Mouse (Mus musculus): ENCODE data around the gene S100a1. TPM values are rescaled to one million over a fixed set of nuclear protein-coding genes. Genes with fewer than 3 reads are reported as not detected.

Gene S100a1
- total RNA-seq, 1 experiment, result 2.3 TPM

- Histone ChIP-seq H3K27ac (ENCODE audit: insufficient read depth, low read depth, low read length, poor library complexity, severe bottlenecking) (no peak overlapping the region), H3K4me1 (ENCODE audit: control insufficient read depth in 2 of 2, insufficient read depth in 2 of 2, low read length in 2 of 2, poor library complexity in 1 of 2) (no peaks in the 10 kb centered on the region; a peak in 1 of 4 replicates), H3K9me3 (ENCODE audit: control insufficient read depth, insufficient read depth, low read depth, low read length) (no peaks in the 10 kb centered on the region), H3K36me3 (ENCODE audit: control insufficient read depth, insufficient read depth, low read length, poor library complexity, severe bottlenecking) (no peaks in the 10 kb centered on the region; the same call in 1 of the 2 replicates), H3K9ac (ENCODE audit: insufficient read depth, low read depth, low read length, poor library complexity, severe bottlenecking) (peak overlapping the region; percentile 76), H3K4me3 (ENCODE audit: insufficient read depth in 1 of 2, low read depth in 1 of 2, low read length in 2 of 2, poor library complexity in 1 of 2, severe bottlenecking in 1 of 2) (peak overlapping the region; percentile 73 to 75)
- DNase-seq (ENCODE audit: low read depth, low spot score), result no peak
- TF ChIP-seq CHD2 (IDR thresholded peaks at IDR 0.05; ENCODE audit: low read depth, low read length) (no peak), HCFC1 (IDR thresholded peaks at IDR 0.05; ENCODE audit: borderline replicate concordance, insufficient read depth, low read length) (no peak), ZC3H11A (IDR thresholded peaks at IDR 0.05; ENCODE audit: borderline replicate concordance, low read depth, low read length) (no peak), MAFK (IDR thresholded peaks at IDR 0.05; ENCODE audit: insufficient read depth, low read depth, low read length) (no peak), ZNF384 (IDR thresholded peaks at IDR 0.05; ENCODE audit: low read depth, low read length) (no peak)
- in situ Hi-C loops (cut with MboI; ENCODE audit: low sequenced_read_pairs in 2 of 2, unreplicated experiment in 2 of 2), result loop anchor here in 1 of 2 experiments (5.0 kb wide), 1 partner anchor 47 kb away; no protein-coding TSS in a partner anchor
These were observed 49.6 kb downstream of the S100a1 start for GRCm38 (mm10) chr3:90464552-90465080.

GRCm38 (mm10) chr3:90462579-90462978, 51.6 kb downstream of the S100a1 start:
- Histone ChIP-seq H3K9me3 (ENCODE audit: control insufficient read depth, insufficient read depth, low read depth, low read length) (no peaks in the 10 kb centered on the region), H3K36me3 (ENCODE audit: control insufficient read depth, insufficient read depth, low read length, poor library complexity, severe bottlenecking) (no peaks in the 10 kb centered on the region; the same call in 1 of the 2 replicates), H3K4me3 (ENCODE audit: insufficient read depth in 1 of 2, low read depth in 1 of 2, low read length in 2 of 2, poor library complexity in 1 of 2, severe bottlenecking in 1 of 2) (no peak overlapping the region), H3K27ac (ENCODE audit: insufficient read depth, low read depth, low read length, poor library complexity, severe bottlenecking) (no peak overlapping the region), H3K9ac (ENCODE audit: insufficient read depth, low read depth, low read length, poor library complexity, severe bottlenecking) (no peak overlapping the region), H3K4me1 (ENCODE audit: control insufficient read depth in 2 of 2, insufficient read depth in 2 of 2, low read length in 2 of 2, poor library complexity in 1 of 2) (no peaks in the 10 kb centered on the region; a peak in 1 of 4 replicates)
- TF ChIP-seq HCFC1 (IDR thresholded peaks at IDR 0.05; ENCODE audit: borderline replicate concordance, insufficient read depth, low read length) (no peak), MAFK (IDR thresholded peaks at IDR 0.05; ENCODE audit: insufficient read depth, low read depth, low read length) (no peak), ZC3H11A (IDR thresholded peaks at IDR 0.05; ENCODE audit: borderline replicate concordance, low read depth, low read length) (no peak)
- DNase-seq (ENCODE audit: low read depth, low spot score), result no peak
- in situ Hi-C loops (cut with MboI; ENCODE audit: low sequenced_read_pairs in 2 of 2, unreplicated experiment in 2 of 2), result no loop called here

- TF ChIP-seq MAFK (IDR thresholded peaks at IDR 0.05; ENCODE audit: insufficient read depth, low read depth, low read length), result no peak
- no peak for TF ChIP-seq ZNF384 (IDR thresholded peaks at IDR 0.05; ENCODE audit: low read depth, low read length)
- no peak for TF ChIP-seq ZC3H11A (IDR thresholded peaks at IDR 0.05; ENCODE audit: borderline replicate concordance, low read depth, low read length)
- TF ChIP-seq CHD2 (IDR thresholded peaks at IDR 0.05; ENCODE audit: low read depth, low read length), result no peak
- TF ChIP-seq HCFC1 (IDR thresholded peaks at IDR 0.05; ENCODE audit: borderline replicate concordance, insufficient read depth, low read length), result no peak
- in situ Hi-C loops (cut with MboI; ENCODE audit: low sequenced_read_pairs in 2 of 2, unreplicated experiment in 2 of 2), result no loop called here
- no peaks in the 10 kb centered on the region; the same call in 1 of the 2 replicates for H3K36me3 ChIP-seq (ENCODE audit: control insufficient read depth, insufficient read depth, low read length, poor library complexity, severe bottlenecking)
- H3K27ac ChIP-seq (ENCODE audit: insufficient read depth, low read depth, low read length, poor library complexity, severe bottlenecking), result no peak overlapping the region
- no peaks in the 10 kb centered on the region for H3K9me3 ChIP-seq (ENCODE audit: control insufficient read depth, insufficient read depth, low read depth, low read length)
- H3K9ac ChIP-seq (ENCODE audit: insufficient read depth, low read depth, low read length, poor library complexity, severe bottlenecking), result no peak overlapping the region
- H3K4me3 ChIP-seq (ENCODE audit: insufficient read depth in 1 of 2, low read depth in 1 of 2, low read length in 2 of 2, poor library complexity in 1 of 2, severe bottlenecking in 1 of 2), result no peak overlapping the region
- H3K4me1 ChIP-seq (ENCODE audit: control insufficient read depth in 2 of 2, insufficient read depth in 2 of 2, low read length in 2 of 2, poor library complexity in 1 of 2), result no peaks in the 10 kb centered on the region; a peak in 1 of 4 replicates
- no peak for DNase-seq (ENCODE audit: low read depth, low spot score)
These were observed 52.3 kb downstream of the S100a1 start for GRCm38 (mm10) chr3:90461935-90462334.

Other genes starting within 250 kb of the S100a1 start
- 4.1 and 8.2 TPM in 2 replicates for gene Dennd4b, start 249.2 kb downstream of the S100a1 start, total RNA-seq (2012; rRNA removed)
- gene Gatad2b, start 221.2 kb downstream of the S100a1 start, total RNA-seq (2012; rRNA removed), result 17.9 and 20.9 TPM in 2 replicates
- 22.9 and 43.7 TPM in 2 replicates for gene Slc27a3, start 124.5 kb downstream of the S100a1 start, total RNA-seq (2012; rRNA removed)
- gene Ints3, start 80.8 kb downstream of the S100a1 start, total RNA-seq (2012; rRNA removed), result 62.7 and 72.4 TPM in 2 replicates
- gene Npr1, start 48.5 kb downstream of the S100a1 start, total RNA-seq (2012; rRNA removed), result 16.4 and 21.6 TPM in 2 replicates
- 153 and 165 TPM in 2 replicates for gene Ilf2, start 38.3 kb downstream of the S100a1 start, total RNA-seq (2012; rRNA removed)
- 24.7 and 33.6 TPM in 2 replicates for gene Snapin, start 23.4 kb downstream of the S100a1 start, total RNA-seq (2012; rRNA removed)
- gene Chtop, start 4.9 kb downstream of the S100a1 start, total RNA-seq (2012; rRNA removed), result 84.0 and 110 TPM in 2 replicates
- gene S100a13, start within 50 bp of the S100a1 start, total RNA-seq (2012; rRNA removed), result 5.3 and 8.2 TPM in 2 replicates
- gene S100a14, start 12.5 kb upstream of the S100a1 start, total RNA-seq (2012; rRNA removed), result 0.54 TPM in 1 of 2 replicates, not detected in the other
- gene S100a16, start 22.9 kb upstream of the S100a1 start, total RNA-seq (2012; rRNA removed), result 3.2 TPM in 2 replicates
- 0.95 and 1.6 TPM in 2 replicates for gene S100a3, start 46.2 kb upstream of the S100a1 start, total RNA-seq (2012; rRNA removed)
- gene S100a2, start 75.9 kb upstream of the S100a1 start, total RNA-seq (2012; rRNA removed), result not detected in 2 replicates
- gene Gm42674, start 87.5 kb upstream of the S100a1 start, total RNA-seq (2012; rRNA removed), result not detected in 2 replicates
- gene S100a4, start 89.4 kb upstream of the S100a1 start, total RNA-seq (2012; rRNA removed), result 2.0 and 6.9 TPM in 2 replicates
- gene S100a5, start 94.1 kb upstream of the S100a1 start, total RNA-seq (2012; rRNA removed), result not detected in 2 replicates
- gene S100a6, start 98.5 kb upstream of the S100a1 start, total RNA-seq (2012; rRNA removed), result 488 and 912 TPM in 2 replicates
- gene S100a7a, start 139.6 kb upstream of the S100a1 start, total RNA-seq (2012; rRNA removed), result 0.32 and 1.1 TPM in 2 replicates
- gene S100a8, start 154.6 kb upstream of the S100a1 start, total RNA-seq (2012; rRNA removed), result not detected in 2 replicates
- not detected in 2 replicates for gene S100a9, start 181.3 kb upstream of the S100a1 start, total RNA-seq (2012; rRNA removed)
- not detected in 2 replicates for gene Pglyrp4, start 212.5 kb upstream of the S100a1 start, total RNA-seq (2012; rRNA removed)

All from ES-E14 (cell line).